Mouse (Mus musculus) intestine, postnatal 0 days (tissue): ENCODE results near the gene Fabp7. TPM values are rescaled to one million over a fixed set of nuclear protein-coding genes. Genes with fewer than 3 reads are reported as not detected.
A peak's percentile ranks its signal among the peaks of the same experiment; 100 is the strongest.

Experiments
- ATAC-seq: fragments of 200-750 bp; cut with Nextera tagmentation; 2 replicates; pipeline ENCODE4 v1.8.0; 2017; ENCODE audit warnings: mild to moderate bottlenecking, moderate TSS enrichment, moderate library complexity
- H3K27ac ChIP-seq: fragments of 300-500 bp; sonication (generic); 2 replicates; pipeline ENCODE4 v1.5.1; 2014; ENCODE audit warnings: mild to moderate bottlenecking, low read depth, low read length, moderate library complexity
- H3K27me3 ChIP-seq: fragments of 300-500 bp; sonication (generic); replicated peaks from 2 replicates; pipeline ENCODE4 v1.6.1; 2014; ENCODE audit warnings: low read length, mixed read lengths; ENCODE audit not compliant: control insufficient read depth, insufficient read depth
- H3K36me3 ChIP-seq: fragments of 300-500 bp; sonication (generic); 2 replicates; pipeline ENCODE4 v1.6.1; 2014; ENCODE audit warnings: mild to moderate bottlenecking, moderate library complexity; ENCODE audit not compliant: control insufficient read depth, insufficient read depth
- H3K4me1 ChIP-seq: fragments of 300-500 bp; sonication (generic); replicated peaks from 2 replicates; pipeline ENCODE4 v1.6.1; 2014; ENCODE audit warnings: antibody characterized with exemption, low read length, mixed read lengths; ENCODE audit not compliant: control insufficient read depth, insufficient read depth
- H3K4me2 ChIP-seq: fragments of 300-500 bp; sonication (generic); replicated peaks from 2 replicates; pipeline ENCODE4 v1.6.1; 2014; ENCODE audit warnings: low read depth, mild to moderate bottlenecking, moderate library complexity
- H3K4me3 ChIP-seq: fragments of 300-500 bp; sonication (generic); 2 replicates; pipeline ENCODE4 v1.5.1; 2014; ENCODE audit warnings: low read depth, low read length
- H3K9ac ChIP-seq: fragments of 300-500 bp; sonication (generic); 2 replicates; pipeline ENCODE4 v1.6.1; 2014; ENCODE audit warnings: mild to moderate bottlenecking, low read depth, low read length
- H3K9me3 ChIP-seq: fragments of 300-500 bp; sonication (generic); 2 replicates; pipeline ENCODE4 v1.6.1; 2016; ENCODE audit warnings: mixed run types; ENCODE audit not compliant: control insufficient read depth
- CTCF ChIP-seq: sonication (generic); IDR thresholded peaks from 2 replicates; pipeline ENCODE4 v1.5.1; 2016; ENCODE audit warnings: low read depth, mild to moderate bottlenecking, control low read depth, antibody characterized with exemption, moderate library complexity
- WGBS: fragments of 180-500 bp; shearing (Covaris S2); extraction: QIAGEN DNeasy Blood & Tissue Kit; methylation state at CpG from one replicate; pipeline ENCODE4 v1.1.7; 2014; 5-methylcytosine and 5-hydroxymethylcytosine counted together
- polyA plus RNA-seq: library from polyadenylated mRNA; unstranded; fragments of >200 nt; fragmentation: Nextera tagmentation; extraction: Ambion mirVana; gene quantifications from 2 replicates; pipeline ENCODE4 v1.2.1, GENCODE M21; 2015

Fabp7 gene
- polyA plus RNA-seq, 1 experiment from 2014 or later, result 29.6 TPM

DNA sequence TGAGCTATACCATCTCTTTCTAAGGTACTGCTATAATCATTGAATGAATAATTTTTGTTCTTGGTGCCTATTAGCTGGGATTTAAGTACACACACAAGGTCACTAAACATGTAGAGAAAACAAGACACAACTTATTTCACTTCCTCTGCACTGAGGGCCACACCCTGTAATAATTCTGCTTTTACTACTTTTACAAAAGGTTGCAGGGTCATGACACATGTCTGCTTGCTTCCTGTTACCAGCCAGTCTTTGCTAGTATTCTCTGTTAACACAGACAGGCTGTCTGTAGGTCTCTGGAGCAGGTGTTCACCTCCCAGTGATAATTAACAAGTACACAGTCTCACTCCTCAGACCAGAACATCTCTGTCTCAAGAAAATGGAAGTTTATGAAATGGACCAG, 39.2 kb upstream of the Fabp7 start:
- H3K27me3 ChIP-seq, result no peaks in the 10 kb centered on the region
- peak; percentile 76 for ATAC-seq
- H3K4me3 ChIP-seq, result no peak overlapping the region
- TF ChIP-seq CTCF, result no peak
- H3K4me2 ChIP-seq, result no peak overlapping the region
- no peaks in the 10 kb centered on the region for H3K9me3 ChIP-seq
- no peak overlapping the region for H3K9ac ChIP-seq
- no peak overlapping the region for H3K27ac ChIP-seq
- H3K4me1 ChIP-seq, result no peaks in the 10 kb centered on the region; the same call in 1 of the 2 replicates
- no peaks in the 10 kb centered on the region for H3K36me3 ChIP-seq

DNA sequence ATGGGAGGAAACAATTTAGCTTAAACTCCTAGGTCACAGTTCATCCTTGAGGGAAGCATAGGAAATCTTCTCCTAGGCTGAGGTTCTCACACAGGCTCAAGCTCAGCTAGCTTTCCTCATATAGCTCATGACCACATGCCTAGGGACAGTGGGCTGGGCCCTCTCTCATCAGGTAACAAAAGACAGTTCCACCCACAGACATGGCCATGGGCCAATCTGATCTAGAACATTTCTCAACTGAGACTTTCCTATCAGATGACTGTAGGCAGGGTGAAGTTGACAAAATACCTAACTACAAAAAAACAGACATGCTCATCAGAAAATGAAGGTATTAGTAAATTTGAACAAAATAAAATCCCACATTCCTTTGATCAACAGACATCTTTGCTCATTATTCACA, 37.6 kb upstream of the Fabp7 start:
- no peak for TF ChIP-seq CTCF
- Histone ChIP-seq H3K4me3 (no peak overlapping the region), H3K4me2 (no peak overlapping the region), H3K27ac (no peak overlapping the region), H3K9ac (no peak overlapping the region), H3K36me3 (no peaks in the 10 kb centered on the region), H3K4me1 (no peaks in the 10 kb centered on the region; the same call in 1 of the 2 replicates), H3K27me3 (no peaks in the 10 kb centered on the region), H3K9me3 (no peaks in the 10 kb centered on the region)
- 0 out of 2 replicates have a peak, but pooled peaks have one; percentile 25 for ATAC-seq

- no peak overlapping the region for H3K4me3 ChIP-seq
- 71% methylated on average over 1 of the region's 1 CpGs for WGBS
- H3K9ac ChIP-seq, result no peak overlapping the region
- H3K4me2 ChIP-seq, result no peak overlapping the region
- no peak for ATAC-seq
- no peaks in the 10 kb centered on the region for H3K4me1 ChIP-seq
- no peaks in the 10 kb centered on the region for H3K27me3 ChIP-seq
- TF ChIP-seq CTCF, result no peak
- no peaks in the 10 kb centered on the region for H3K9me3 ChIP-seq
- H3K36me3 ChIP-seq, result no peaks in the 10 kb centered on the region
- no peak overlapping the region for H3K27ac ChIP-seq
Observed at GRCm38 (mm10) chr10:57753343-57753742, 31.3 kb upstream of the Fabp7 start.

GRCm38 (mm10) chr10:57755201-57755736, 29.4 kb upstream of the Fabp7 start:
- 92% methylated on average over 2 of the region's 2 CpGs for WGBS
- no peak overlapping the region for H3K4me3 ChIP-seq
- no peaks in the 10 kb centered on the region for H3K9me3 ChIP-seq
- H3K4me1 ChIP-seq, result no peaks in the 10 kb centered on the region
- H3K4me2 ChIP-seq, result no peak overlapping the region
- H3K9ac ChIP-seq, result no peak overlapping the region
- no peak for TF ChIP-seq CTCF
- no peak overlapping the region for H3K27ac ChIP-seq
- ATAC-seq, result no peak
- H3K36me3 ChIP-seq, result no peaks in the 10 kb centered on the region
- no peaks in the 10 kb centered on the region for H3K27me3 ChIP-seq

DNA sequence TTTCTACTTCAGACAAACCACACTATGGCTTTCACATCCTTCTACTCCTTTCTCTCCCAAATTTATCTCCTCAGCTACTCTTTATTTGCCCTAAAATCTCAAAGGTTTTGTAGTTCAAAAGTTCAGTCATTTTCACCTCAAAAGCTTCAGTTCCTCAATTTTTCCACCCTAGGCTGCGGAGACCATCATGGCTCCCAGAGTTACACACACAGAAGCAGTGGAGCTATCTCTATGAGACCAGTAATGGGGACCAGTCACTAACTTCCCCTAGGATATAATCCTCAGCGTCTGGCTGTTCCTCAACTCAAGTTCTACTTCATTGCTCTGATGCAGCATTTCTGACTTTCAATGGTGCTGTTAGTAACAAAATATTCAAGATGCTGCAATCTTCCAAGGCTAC, 25.7 kb upstream of the Fabp7 start:
- Histone ChIP-seq H3K4me1 (no peaks in the 10 kb centered on the region), H3K27me3 (no peaks in the 10 kb centered on the region), H3K9ac (no peak overlapping the region), H3K4me2 (no peak overlapping the region), H3K4me3 (no peak overlapping the region), H3K36me3 (no peaks in the 10 kb centered on the region), H3K27ac (no peak overlapping the region), H3K9me3 (no peaks in the 10 kb centered on the region)
- no peak for TF ChIP-seq CTCF
- ATAC-seq, result no peak
- WGBS, result 92% methylated on average over 2 of the region's 2 CpGs

- Histone ChIP-seq H3K4me3 (no peak overlapping the region), H3K27me3 (no peaks in the 10 kb centered on the region), H3K36me3 (no peaks in the 10 kb centered on the region), H3K4me1 (no peaks in the 10 kb centered on the region), H3K9me3 (no peaks in the 10 kb centered on the region), H3K9ac (no peak overlapping the region), H3K27ac (no peak overlapping the region), H3K4me2 (no peak overlapping the region)
- ATAC-seq, result no peak
- 64% methylated on average over 3 of the region's 3 CpGs for WGBS
- TF ChIP-seq CTCF, result no peak
Observed at GRCm38 (mm10) chr10:57760694-57761093, 24.0 kb upstream of the Fabp7 start.

- no peak overlapping the region for H3K27ac ChIP-seq
- no peak overlapping the region for H3K4me2 ChIP-seq
- no peak overlapping the region for H3K4me3 ChIP-seq
- H3K9ac ChIP-seq, result no peak overlapping the region
- no peaks in the 10 kb centered on the region for H3K9me3 ChIP-seq
- H3K27me3 ChIP-seq, result no peaks in the 10 kb centered on the region
- WGBS, result 16% methylated on average over 1 of the region's 1 CpGs
- H3K36me3 ChIP-seq, result no peaks in the 10 kb centered on the region
- ATAC-seq, result peak; percentile 73
- H3K4me1 ChIP-seq, result no peaks in the 10 kb centered on the region
- no peak for TF ChIP-seq CTCF
Observed at GRCm38 (mm10) chr10:57763044-57763443, 21.6 kb upstream of the Fabp7 start.
